Mouse (Mus musculus) C2C12 (cell line): Measurements from ENCODE around the gene Abl2. TPM values are rescaled to one million over a fixed set of nuclear protein-coding genes. Genes with fewer than 3 reads are reported as not detected.
"Not testable (repeated sequence)": the region's sequence is repeated elsewhere in the genome, so short reads cannot be mapped to it uniquely, and the experiment has no call there.

Experiments used
- H3K27me3 ChIP-seq: one replicate; pipeline ENCODE4 v1.6.1; 2011; ENCODE audit not compliant: control insufficient read depth, insufficient read depth, insufficient read length
- H3K36me3 ChIP-seq: one replicate; pipeline ENCODE4 v1.6.1; 2011; ENCODE audit not compliant: control insufficient read depth, insufficient read depth
- H3K4me3 ChIP-seq: one replicate; pipeline ENCODE4 v1.5.1; 2011; ENCODE audit warnings: mild to moderate bottlenecking, control low read depth; ENCODE audit not compliant: poor library complexity, insufficient read depth, severe bottlenecking
- H3K79me2 ChIP-seq: one replicate; pipeline ENCODE4 v1.6.1; 2011; ENCODE audit not compliant: control insufficient read depth, insufficient read depth
- H3K79me3 ChIP-seq: one replicate; pipeline ENCODE4 v1.6.1; 2011; ENCODE audit warnings: low read depth, control low read depth
- H3ac ChIP-seq: one replicate; pipeline ENCODE3; 2011; ENCODE audit warnings: low read depth; ENCODE audit not compliant: control insufficient read depth, insufficient read length
- CEBPB ChIP-seq: IDR thresholded peaks from one replicate; pipeline ENCODE4 v1.6.1; 2011; ENCODE audit warnings: low read depth, mild to moderate bottlenecking, control low read depth, moderate library complexity
- CTCF ChIP-seq: IDR thresholded peaks from one replicate; pipeline ENCODE4 v1.5.1; 2011; ENCODE audit not compliant: control insufficient read depth, insufficient read depth, insufficient read length
- FOSL1 ChIP-seq: IDR thresholded peaks from one replicate; pipeline ENCODE4 v1.8.0; 2011; ENCODE audit warnings: mild to moderate bottlenecking, low read length; ENCODE audit not compliant: poor library complexity, insufficient read depth, severe bottlenecking
- MAX ChIP-seq: IDR thresholded peaks from one replicate; pipeline ENCODE4 v1.6.1; 2011; ENCODE audit warnings: mild to moderate bottlenecking, control low read depth
- MYOD1 ChIP-seq: IDR thresholded peaks from one replicate; pipeline ENCODE4 v1.6.1; 2011; ENCODE audit warnings: low read depth; ENCODE audit not compliant: control insufficient read depth, insufficient read length
- MYOG ChIP-seq: IDR thresholded peaks from one replicate; pipeline ENCODE4 v1.6.1; 2011; ENCODE audit not compliant: control insufficient read depth, insufficient read length; ENCODE audit errors: extremely low read depth
- USF1 ChIP-seq: IDR thresholded peaks from one replicate; pipeline ENCODE4 v1.6.1; 2011; ENCODE audit warnings: low read depth, mild to moderate bottlenecking, control low read depth, moderate library complexity
- polyA plus RNA-seq: library from polyadenylated mRNA; unstranded; fragments of >200 nt; fragmentation: generic; extraction: Trizol; gene quantifications from one replicate; pipeline ENCODE4 v1.2.1, GENCODE M21; 2012; ENCODE audit warnings: missing spikeins

Abl2 gene
- polyA plus RNA-seq, 1 experiment, result 17.1 TPM

DNA sequence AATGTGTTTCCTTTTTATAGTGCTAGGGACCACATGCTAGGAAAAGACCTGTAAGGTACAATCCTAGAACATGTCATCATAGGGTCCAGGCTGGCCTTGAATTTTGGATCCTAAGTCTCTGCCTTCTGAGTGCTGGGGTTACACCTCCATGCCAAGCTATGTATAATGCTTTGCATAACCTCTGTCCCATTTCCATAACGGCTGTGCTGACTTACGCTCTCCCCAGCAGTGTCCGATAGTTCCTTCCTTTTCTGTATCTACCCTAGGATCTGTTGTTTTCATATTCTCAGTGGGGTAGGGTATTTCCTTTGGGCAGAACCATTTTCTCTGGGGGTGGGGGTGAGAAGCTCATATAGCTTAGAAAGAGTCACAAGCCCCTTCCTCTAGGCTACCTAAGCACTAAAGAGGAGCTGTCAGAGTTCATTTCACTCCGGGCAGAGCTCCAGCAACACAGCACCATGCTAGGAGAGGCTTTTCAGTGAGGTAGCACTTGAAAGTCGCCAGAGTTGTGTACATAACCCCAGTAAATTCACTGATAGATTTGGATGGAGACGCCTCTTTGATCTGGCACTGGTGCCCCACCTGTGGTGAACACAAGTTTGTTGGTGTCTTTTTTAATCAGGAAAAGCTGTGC lies 93.7 kb downstream of the Abl2 start:
- Histone ChIP-seq H3K4me3 (no peak overlapping the region), H3ac (no peak overlapping the region), H3K79me3 (no peaks in the 10 kb centered on the region), H3K27me3 (no peaks in the 10 kb centered on the region), H3K79me2 (no peaks in the 10 kb centered on the region), H3K36me3 (peaks cover 36% of the 10 kb centered on the region)
- TF ChIP-seq USF1 (no peak), MYOG (no peak), CEBPB (no peak), FOSL1 (no peak), MAX (no peak), MYOD1 (no peak), CTCF (no peak)

DNA sequence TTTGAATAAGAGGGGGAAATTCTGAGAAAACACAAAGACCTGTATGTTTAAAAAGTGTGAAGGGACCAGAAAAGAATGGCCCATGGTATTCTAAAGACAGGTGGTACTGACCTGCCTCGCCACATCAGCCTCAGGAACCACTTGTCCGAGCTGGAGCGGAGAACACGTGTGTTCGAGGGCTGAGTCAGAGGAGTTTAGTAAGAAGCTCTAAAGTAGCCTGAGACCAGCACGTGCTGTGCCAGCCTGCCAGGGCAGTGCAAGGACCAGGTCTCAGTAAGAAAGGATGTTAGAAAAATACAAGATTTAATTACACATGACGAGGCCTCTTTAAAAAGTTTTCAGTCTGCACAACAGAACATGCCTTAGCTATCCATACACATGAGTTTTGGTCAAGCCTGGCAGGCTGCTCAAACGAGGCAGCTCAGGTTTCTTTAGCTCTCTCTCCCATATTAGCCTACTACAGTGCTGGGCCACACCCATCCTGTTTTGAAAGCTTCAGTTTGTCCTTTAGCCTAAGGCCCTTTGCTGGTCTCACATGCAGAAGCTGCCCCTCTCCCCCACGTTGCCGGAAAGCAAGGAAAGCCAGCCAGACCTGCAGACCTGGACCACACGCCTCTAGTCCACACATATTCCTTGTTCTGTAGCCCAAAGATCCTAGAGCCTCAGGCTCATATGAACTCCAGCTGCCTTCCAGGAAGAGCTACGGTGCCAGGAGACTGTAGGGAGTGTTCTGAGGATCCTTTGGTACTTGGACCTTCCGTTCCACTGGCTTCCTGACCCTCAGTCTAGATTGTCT lies 96.3 kb downstream of the Abl2 start:
- no peak overlapping the region for H3ac ChIP-seq
- H3K27me3 ChIP-seq, result no peaks in the 10 kb centered on the region
- H3K79me2 ChIP-seq, result no peaks in the 10 kb centered on the region
- no peak overlapping the region for H3K4me3 ChIP-seq
- TF ChIP-seq MAX, result no peak
- TF ChIP-seq CEBPB, result no peak
- TF ChIP-seq USF1, result no peak
- no peak for TF ChIP-seq MYOG
- TF ChIP-seq CTCF, result no peak
- TF ChIP-seq MYOD1, result no peak
- no peak for TF ChIP-seq FOSL1
- peaks cover 29% of the 10 kb centered on the region for H3K36me3 ChIP-seq
- H3K79me3 ChIP-seq, result no peaks in the 10 kb centered on the region

DNA sequence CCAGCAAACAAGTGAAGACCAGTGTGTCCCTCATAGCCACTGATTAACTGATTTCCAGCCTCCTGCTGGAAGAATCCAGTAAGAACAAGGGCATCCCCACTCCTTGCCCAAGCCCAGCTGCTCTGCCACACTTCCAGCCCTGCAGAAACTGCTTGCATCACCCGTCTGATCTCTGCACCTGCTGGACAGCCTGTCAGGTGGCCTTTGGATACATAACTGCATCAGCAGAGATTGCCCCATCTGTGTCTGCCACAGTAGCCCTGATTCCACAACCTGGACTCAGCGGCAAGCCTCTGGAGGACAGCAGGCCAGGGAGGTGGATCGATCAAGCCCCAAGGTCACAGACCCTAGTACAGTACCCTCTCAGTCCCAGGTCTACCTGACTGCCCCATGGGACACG lies 98.9 kb downstream of the Abl2 start:
- Histone ChIP-seq H3K4me3 (no peak overlapping the region), H3K27me3 (no peaks in the 10 kb centered on the region), H3K79me3 (no peaks in the 10 kb centered on the region), H3ac (no peak overlapping the region), H3K79me2 (no peaks in the 10 kb centered on the region), H3K36me3 (peaks cover 18% of the 10 kb centered on the region)
- TF ChIP-seq MAX (no peak), MYOD1 (no peak), FOSL1 (no peak), CTCF (no peak), USF1 (no peak), MYOG (no peak), CEBPB (no peak)

DNA sequence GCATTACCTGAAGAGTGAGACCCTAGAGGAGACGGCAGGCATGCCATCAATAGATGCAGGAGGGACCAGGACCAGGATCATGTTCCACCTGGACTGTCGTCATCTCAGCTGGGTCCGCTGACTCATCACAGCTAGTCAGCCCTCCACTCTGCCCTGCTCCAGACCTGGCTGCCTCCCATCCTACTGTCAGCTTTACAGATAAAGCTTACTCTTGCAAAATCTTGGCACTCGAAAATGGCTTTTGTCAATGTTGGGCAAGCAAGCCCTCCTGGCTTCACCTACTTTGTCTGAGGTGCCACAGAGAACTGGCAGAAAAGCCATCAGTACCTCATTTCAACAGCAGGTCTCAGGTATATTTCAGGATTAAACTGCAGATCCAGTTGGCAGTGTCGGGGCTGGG lies 100.1 kb downstream of the Abl2 start:
- Histone ChIP-seq H3K79me3 (no peaks in the 10 kb centered on the region), H3K4me3 (no peak overlapping the region), H3K79me2 (no peaks in the 10 kb centered on the region), H3K27me3 (no peaks in the 10 kb centered on the region), H3K36me3 (peaks cover 16% of the 10 kb centered on the region), H3ac (no peak overlapping the region)
- TF ChIP-seq MAX, result no peak
- TF ChIP-seq CEBPB, result no peak
- TF ChIP-seq USF1, result no peak
- no peak for TF ChIP-seq CTCF
- TF ChIP-seq FOSL1, result no peak
- no peak for TF ChIP-seq MYOG
- no peak for TF ChIP-seq MYOD1

DNA sequence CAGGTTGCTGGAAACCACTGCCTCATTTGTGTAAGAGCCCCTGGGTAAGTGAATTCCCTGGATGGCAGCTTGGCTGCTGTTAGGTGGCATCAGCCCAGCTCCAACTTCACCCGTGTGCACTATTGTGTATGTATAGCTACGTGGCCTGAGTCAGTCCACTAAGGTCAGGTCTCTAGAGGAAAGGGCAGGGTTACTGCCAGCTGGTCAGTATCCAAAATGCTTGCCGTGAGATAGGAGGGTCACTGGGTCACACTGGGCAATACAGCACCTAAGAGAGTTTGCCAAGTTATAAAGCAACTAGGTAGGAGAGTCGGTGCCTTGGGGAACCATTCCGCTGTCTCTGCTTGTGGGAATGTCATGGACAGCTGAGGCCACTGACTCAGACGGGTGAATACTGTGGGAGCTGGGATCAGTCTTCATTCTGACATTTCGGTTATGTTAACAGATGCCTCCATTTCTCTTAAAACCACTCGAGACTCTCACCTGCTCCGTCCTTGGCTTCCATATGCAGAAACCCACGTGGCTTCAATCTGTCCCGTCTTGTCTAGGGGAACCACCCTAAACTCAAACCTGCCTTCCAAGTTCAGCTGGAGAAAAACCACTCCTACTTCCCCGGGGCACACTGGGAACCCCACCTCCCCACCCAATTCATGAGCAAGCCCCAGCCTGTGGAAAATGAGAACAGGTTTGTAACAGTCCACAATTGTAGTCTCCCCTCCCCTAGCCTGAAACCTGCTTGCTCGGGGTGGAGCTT lies 101.5 kb downstream of the Abl2 start:
- H3K79me3 ChIP-seq, result no peaks in the 10 kb centered on the region
- no peak overlapping the region for H3ac ChIP-seq
- peaks cover 4% of the 10 kb centered on the region for H3K36me3 ChIP-seq
- H3K27me3 ChIP-seq, result no peaks in the 10 kb centered on the region
- TF ChIP-seq USF1, result no peak
- no peak for TF ChIP-seq MYOG
- no peak for TF ChIP-seq CTCF
- TF ChIP-seq FOSL1, result no peak
- no peak for TF ChIP-seq MYOD1
- TF ChIP-seq CEBPB, result no peak
- no peak for TF ChIP-seq MAX
- no peaks in the 10 kb centered on the region for H3K79me2 ChIP-seq
- no peak overlapping the region for H3K4me3 ChIP-seq

DNA sequence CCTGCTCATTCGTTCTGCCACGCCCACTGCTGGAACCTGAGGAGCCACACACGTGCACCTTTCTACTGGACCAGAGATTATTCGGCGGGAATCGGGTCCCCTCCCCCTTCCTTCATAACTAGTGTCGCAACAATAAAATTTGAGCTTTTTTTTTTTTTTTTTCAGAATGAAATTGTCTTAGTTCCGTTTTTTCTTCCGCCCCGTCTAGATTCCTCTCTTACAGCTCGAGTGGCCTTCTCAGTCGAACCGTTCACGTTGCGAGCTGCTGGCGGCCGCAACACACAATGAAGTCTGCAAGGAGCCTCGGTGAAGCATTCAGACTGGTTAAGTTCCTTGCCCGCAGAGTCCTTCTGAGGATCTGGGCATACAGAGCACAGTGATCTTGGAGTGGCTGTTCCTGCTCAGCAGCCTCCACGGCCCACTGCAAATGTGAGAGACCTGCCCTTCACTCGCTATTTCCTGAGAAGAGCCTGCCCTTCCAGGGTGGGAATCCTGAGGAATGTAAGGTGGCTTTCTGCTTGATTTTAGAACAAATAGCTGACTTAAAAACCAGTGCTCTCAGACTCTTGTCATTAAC lies 102.2 kb downstream of the Abl2 start:
- H3K79me3 ChIP-seq, H3K79me2 ChIP-seq, H3ac ChIP-seq, H3K27me3 ChIP-seq, H3K4me3 ChIP-seq, H3K36me3 ChIP-seq: not testable (repeated sequence)
